Comparison of ENCODE assay signal across 8 mouse cellular contexts in the genomic region with DNA sequence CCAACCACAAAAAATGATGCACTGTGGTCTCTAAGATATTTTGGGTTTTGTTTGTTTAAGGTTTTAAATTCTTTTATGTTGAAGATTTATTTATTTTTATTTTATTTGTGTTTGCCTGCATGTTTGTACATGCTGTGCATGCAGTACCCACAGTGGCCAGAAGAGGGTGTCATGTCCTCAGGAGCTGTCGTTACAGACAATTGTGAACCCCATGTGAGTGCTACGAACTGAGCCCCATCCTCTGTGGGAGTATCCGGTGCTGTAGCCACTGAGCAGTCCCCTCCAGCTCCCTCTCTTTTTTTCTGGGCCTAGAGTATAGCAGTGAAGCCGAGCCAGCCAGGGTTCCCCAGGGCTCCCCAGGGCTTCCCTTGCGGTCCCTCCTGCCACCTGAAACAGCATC. TPM values are rescaled to one million over a fixed set of nuclear protein-coding genes. Genes with fewer than 3 reads are reported as not detected.
DNase-seq lines count a peak whose midpoint lies in the region; ATAC-seq and TF ChIP-seq lines count a peak whose summit lies in the region.
"Had no signal": no experiment of that assay in that cellular context is flagged by ENCODE, and none has a peak within 500 bp of the region (broad histone marks: within the 10 kb centered on the region; RNA-seq: fewer than 3 reads in every experiment).

No protein-coding gene starts in this region.

- 93% methylated on average over 5 of the region's 5 CpGs for WGBS in kidney, postnatal 0 days
- WGBS in liver, embryonic 14.5 days (ENCODE audit: insufficient replicate concordance) = 78% methylated on average over 5 of the region's 5 CpGs
- WGBS in neural tube, embryonic 15.5 days = 91% methylated on average over 5 of the region's 5 CpGs

- H3K9me3 ChIP-seq in kidney, postnatal 0 days (replicated peaks; ENCODE audit: low read length) = no peaks in the 10 kb centered on the region
- H3K9me3 ChIP-seq in liver, embryonic 14.5 days (ENCODE audit: control insufficient read depth, low read length) = no peaks in the 10 kb centered on the region
- H3K9me3 ChIP-seq in neural tube, embryonic 15.5 days (replicated peaks) = no peaks in the 10 kb centered on the region

- no peak overlapping the region for H3K27ac ChIP-seq in kidney, postnatal 0 days
- H3K27ac ChIP-seq in liver, embryonic 14.5 days = no peak overlapping the region
- H3K27ac ChIP-seq in neural tube, embryonic 15.5 days (replicated peaks) = no peak overlapping the region

- no peak for ATAC-seq in kidney, postnatal 0 days (replicated peaks; ENCODE audit: low FRiP score, low read depth)
- ATAC-seq in liver, embryonic 14.5 days (ENCODE audit: insufficient read depth) = no peak
- no peak for ATAC-seq in neural tube, embryonic 15.5 days (ENCODE audit: low FRiP score)

- no peak overlapping the region for H3K9ac ChIP-seq in kidney, postnatal 0 days (ENCODE audit: low read depth, low read length)
- no peak overlapping the region for H3K9ac ChIP-seq in liver, embryonic 14.5 days (replicated peaks)
- H3K9ac ChIP-seq in neural tube, embryonic 15.5 days (replicated peaks) = no peak overlapping the region

- no peaks in the 10 kb centered on the region for H3K27me3 ChIP-seq in kidney, postnatal 0 days (ENCODE audit: insufficient read depth, low read length)
- H3K27me3 ChIP-seq in liver, embryonic 14.5 days (ENCODE audit: control insufficient read depth, insufficient read depth, low read length) = no peaks in the 10 kb centered on the region
- no peaks in the 10 kb centered on the region for H3K27me3 ChIP-seq in neural tube, embryonic 15.5 days (replicated peaks)

- TF ChIP-seq CTCF in kidney, postnatal 0 days (IDR thresholded peaks at IDR 0.05; ENCODE audit: low read depth) = peak; percentile 61
- peak; percentile 81 for TF ChIP-seq CTCF in liver, embryonic 14.5 days (IDR thresholded peaks at IDR 0.05; ENCODE audit: low read depth)

- H3K4me2 ChIP-seq in kidney, postnatal 0 days (ENCODE audit: low read length) = no peak overlapping the region
- H3K4me2 ChIP-seq in liver, embryonic 14.5 days (ENCODE audit: low read depth) = no peak overlapping the region
- H3K4me2 ChIP-seq in neural tube, embryonic 15.5 days = no peak overlapping the region
- H3K4me2 ChIP-seq: heart, embryonic 11.5 days had no signal

- H3K4me1 ChIP-seq in kidney, postnatal 0 days (replicated peaks; ENCODE audit: insufficient read depth, low read length) = no peaks in the 10 kb centered on the region
- peaks cover 2 to 4% of the 10 kb centered on the region in 2 experiments; a peak in 2 of 4 replicates for H3K4me1 ChIP-seq in liver, embryonic 14.5 days (replicated peaks; ENCODE audit: control insufficient read depth in 2 of 2, insufficient read depth in 2 of 2, low read length in 1 of 2)
- peaks cover 2% of the 10 kb centered on the region; the same call in 1 of the 2 replicates for H3K4me1 ChIP-seq in neural tube, embryonic 15.5 days

- H3K4me3 ChIP-seq in kidney, postnatal 0 days (replicated peaks; ENCODE audit: low read depth, low read length) = no peak overlapping the region
- H3K4me3 ChIP-seq in liver, embryonic 14.5 days (ENCODE audit: insufficient read depth in 1 of 2, low read depth in 2 of 2, low read length in 2 of 2) = no peak overlapping the region
- no peak overlapping the region for H3K4me3 ChIP-seq in neural tube, embryonic 15.5 days (replicated peaks)

- DNase-seq in kidney, postnatal 0 days (ENCODE audit: low spot score) = no peak
- no peak for DNase-seq in kidney, adult 11 months
- DNase-seq in 416B (ENCODE audit: low read depth) = peak; percentile 64
- peak; percentile 46 to 63 for DNase-seq in CD8-positive naive resting alpha-beta T cell, adult 2 months (ENCODE audit: low read depth in 2 of 2, low spot score in 2 of 2)
- no peak for DNase-seq in liver, embryonic 14.5 days (ENCODE audit: low read depth in 3 of 3, low spot score in 3 of 3)
- no peak for DNase-seq in gastrocnemius, adult 8-10 months (ENCODE audit: low spot score in 2 of 2)

- H3K36me3 ChIP-seq in kidney, postnatal 0 days (ENCODE audit: insufficient read depth, low read length) = no peaks in the 10 kb centered on the region
- H3K36me3 ChIP-seq in liver, embryonic 14.5 days (replicated peaks; ENCODE audit: control insufficient read depth, insufficient read depth, low read depth) = no peaks in the 10 kb centered on the region
- no peaks in the 10 kb centered on the region for H3K36me3 ChIP-seq in neural tube, embryonic 15.5 days

- TF ChIP-seq EP300 in liver, embryonic 14.5 days (IDR thresholded peaks at IDR 0.05; ENCODE audit: low read depth) = no peak

RNA-seq across cellular contexts. Expression of a gene that starts 6.1 kb away (rescaled TPM):
- 566 and 582 TPM in 2 replicates for polyA plus RNA-seq in kidney, postnatal 0 days (2015; fragmentation: Nextera tagmentation; extraction: Ambion mirVana)
- 113 and 134 TPM in 2 replicates for polyA plus RNA-seq in liver, embryonic 14.5 days (2012; rRNA removed)
- polyA plus RNA-seq in liver, embryonic 14.5 days (2014; fragmentation: Nextera tagmentation; extraction: Ambion mirVana) = 139 and 156 TPM in 2 replicates
- 771 and 825 TPM in 2 replicates for polyA plus RNA-seq in neural tube, embryonic 15.5 days (2015; fragmentation: Nextera tagmentation; extraction: Ambion mirVana)
- 100 to 1,000 TPM; 851 to 988 (median 920) TPM for total RNA-seq in gastrocnemius, adult 8-10 months (2022)

RNA-seq across cellular contexts. Expression of a gene that starts 8.2 kb away (rescaled TPM):
- 69.5 and 72.3 TPM in 2 replicates for polyA plus RNA-seq in kidney, postnatal 0 days (2015; fragmentation: Nextera tagmentation; extraction: Ambion mirVana)
- 14.8 and 17.0 TPM in 2 replicates for polyA plus RNA-seq in liver, embryonic 14.5 days (2012; rRNA removed)
- 17.3 and 17.4 TPM in 2 replicates for polyA plus RNA-seq in liver, embryonic 14.5 days (2014; fragmentation: Nextera tagmentation; extraction: Ambion mirVana)
- 91.1 and 102 TPM in 2 replicates for polyA plus RNA-seq in neural tube, embryonic 15.5 days (2015; fragmentation: Nextera tagmentation; extraction: Ambion mirVana)
- total RNA-seq in gastrocnemius, adult 8-10 months (2022) = 10 to 100 TPM; 26.2 to 30.7 (median 28.4) TPM

RNA-seq across cellular contexts. Expression of a gene that starts 21.1 kb away (rescaled TPM):
- polyA plus RNA-seq in kidney, postnatal 0 days (2015; fragmentation: Nextera tagmentation; extraction: Ambion mirVana) = 29.2 and 30.8 TPM in 2 replicates
- polyA plus RNA-seq in liver, embryonic 14.5 days (2012; rRNA removed) = 5.2 and 6.5 TPM in 2 replicates
- polyA plus RNA-seq in liver, embryonic 14.5 days (2014; fragmentation: Nextera tagmentation; extraction: Ambion mirVana) = 0.82 and 0.90 TPM in 2 replicates
- polyA plus RNA-seq in neural tube, embryonic 15.5 days (2015; fragmentation: Nextera tagmentation; extraction: Ambion mirVana) = 41.8 and 49.9 TPM in 2 replicates
- total RNA-seq in gastrocnemius, adult 8-10 months (2022) = 1 to 10 TPM; 3.1 to 4.3 (median 4.0) TPM

RNA-seq across cellular contexts. Expression of a gene that starts 29.2 kb away (rescaled TPM):
- 0.80 and 0.92 TPM in 2 replicates for polyA plus RNA-seq in kidney, postnatal 0 days (2015; fragmentation: Nextera tagmentation; extraction: Ambion mirVana)
- 4.2 and 4.6 TPM in 2 replicates for polyA plus RNA-seq in liver, embryonic 14.5 days (2012; rRNA removed)
- 3.2 and 4.7 TPM in 2 replicates for polyA plus RNA-seq in liver, embryonic 14.5 days (2014; fragmentation: Nextera tagmentation; extraction: Ambion mirVana)
- polyA plus RNA-seq in neural tube, embryonic 15.5 days (2015; fragmentation: Nextera tagmentation; extraction: Ambion mirVana) = 1.7 and 2.6 TPM in 2 replicates
- total RNA-seq in gastrocnemius, adult 8-10 months (2022) = under 1 TPM; 0.19 to 0.80 (median 0.24) TPM

RNA-seq across cellular contexts. Expression of a gene that starts 47.6 kb away (rescaled TPM):
- polyA plus RNA-seq in kidney, postnatal 0 days (2015; fragmentation: Nextera tagmentation; extraction: Ambion mirVana) = 7.3 and 9.4 TPM in 2 replicates
- 4.5 and 4.8 TPM in 2 replicates for polyA plus RNA-seq in liver, embryonic 14.5 days (2012; rRNA removed)
- 5.6 and 5.8 TPM in 2 replicates for polyA plus RNA-seq in liver, embryonic 14.5 days (2014; fragmentation: Nextera tagmentation; extraction: Ambion mirVana)
- polyA plus RNA-seq in neural tube, embryonic 15.5 days (2015; fragmentation: Nextera tagmentation; extraction: Ambion mirVana) = 5.7 and 7.3 TPM in 2 replicates
- total RNA-seq in gastrocnemius, adult 8-10 months (2022) = 1 to 10 TPM; 4.1 to 6.9 (median 5.3) TPM

Comparison
In these comparisons a context has a peak if more than half of its experiments do, and no peak if none do; other contexts are left out.
1. DNase-seq: peak in 416B (single experiment) and CD8-positive naive resting alpha-beta T cell, adult 2 months (2 of 2); none in kidney, postnatal 0 days (single experiment), kidney, adult 11 months (single experiment), liver, embryonic 14.5 days (0 of 3) and gastrocnemius, adult 8-10 months (0 of 2).